Mouse (Mus musculus): ENCODE data around the gene Akap2. TPM values are rescaled to one million over a fixed set of nuclear protein-coding genes. Genes with fewer than 3 reads are reported as not detected.

Gene Akap2
- polyA plus RNA-seq, 1 experiment from 2014 or later, result 13.0 TPM

DNA sequence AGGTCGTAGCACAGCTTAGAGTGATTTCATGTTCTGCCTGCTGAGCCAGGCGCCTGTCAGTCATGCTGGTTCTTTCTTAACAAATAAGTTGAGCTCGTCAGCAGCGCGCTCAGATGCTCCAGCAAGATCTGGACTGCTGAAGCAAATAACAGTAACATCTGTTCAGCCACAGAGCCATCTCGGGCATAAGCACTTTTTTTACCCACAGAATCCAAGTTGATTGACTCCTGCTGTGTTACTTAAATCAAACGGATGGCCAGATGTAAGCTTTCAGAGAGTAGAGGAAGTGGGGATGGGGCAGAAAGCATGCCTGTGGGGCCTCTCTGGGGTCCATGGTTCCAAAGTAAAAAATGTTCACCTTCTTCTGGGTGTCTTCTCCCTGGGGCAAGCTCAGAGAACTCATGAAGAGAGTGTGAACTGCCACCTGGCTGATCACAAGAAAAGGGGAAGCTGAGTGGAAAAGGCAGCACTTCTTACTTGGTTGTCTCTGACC lies 3.5 kb downstream of the Akap2 start:
- no peak overlapping the region for H3K27ac ChIP-seq
- H3K9me3 ChIP-seq (ENCODE audit: control insufficient read depth, low read length), result no peaks in the 10 kb centered on the region
- H3K4me2 ChIP-seq (replicated peaks), result no peak overlapping the region
- peak; percentile 25 for DNase-seq (ENCODE audit: low spot score)
- WGBS, result 30% methylated on average over 7 of the region's 7 CpGs
- H3K9ac ChIP-seq, result no peak overlapping the region
- H3K36me3 ChIP-seq (replicated peaks; ENCODE audit: control insufficient read depth, insufficient read depth), result no peaks in the 10 kb centered on the region
- no peaks in the 10 kb centered on the region for H3K4me1 ChIP-seq (replicated peaks; ENCODE audit: control insufficient read depth, insufficient read depth, low read length)
- no peak for ATAC-seq (ENCODE audit: low FRiP score)
- H3K4me3 ChIP-seq (replicated peaks; ENCODE audit: low read length), result no peak overlapping the region
- H3K27me3 ChIP-seq (ENCODE audit: control insufficient read depth, insufficient read depth, low read length), result no peaks in the 10 kb centered on the region

GRCm38 (mm10) chr4:57722296-57722695 lies 4.8 kb downstream of the Akap2 start:
- Histone ChIP-seq H3K36me3 (replicated peaks; ENCODE audit: control insufficient read depth, insufficient read depth) (no peaks in the 10 kb centered on the region), H3K27me3 (ENCODE audit: control insufficient read depth, insufficient read depth, low read length) (no peaks in the 10 kb centered on the region), H3K9me3 (ENCODE audit: control insufficient read depth, low read length) (no peaks in the 10 kb centered on the region), H3K4me2 (replicated peaks) (no peak overlapping the region), H3K4me3 (replicated peaks; ENCODE audit: low read length) (no peak overlapping the region), H3K4me1 (replicated peaks; ENCODE audit: control insufficient read depth, insufficient read depth, low read length) (no peaks in the 10 kb centered on the region), H3K9ac (no peak overlapping the region), H3K27ac (no peak overlapping the region)
- DNase-seq (ENCODE audit: low spot score), result no peak
- 85% methylated on average over 4 of the region's 4 CpGs for WGBS
- no peak for ATAC-seq (ENCODE audit: low FRiP score)

- H3K4me2 ChIP-seq (replicated peaks), result no peak overlapping the region
- no peaks in the 10 kb centered on the region for H3K9me3 ChIP-seq (ENCODE audit: control insufficient read depth, low read length)
- H3K4me3 ChIP-seq (replicated peaks; ENCODE audit: low read length), result no peak overlapping the region
- no peak overlapping the region for H3K27ac ChIP-seq
- H3K27me3 ChIP-seq (ENCODE audit: control insufficient read depth, insufficient read depth, low read length), result no peaks in the 10 kb centered on the region
- ATAC-seq (ENCODE audit: low FRiP score) (no peak), DNase-seq (ENCODE audit: low spot score) (no peak)
- no peaks in the 10 kb centered on the region for H3K36me3 ChIP-seq (replicated peaks; ENCODE audit: control insufficient read depth, insufficient read depth)
- 69% methylated on average over 2 of the region's 2 CpGs for WGBS
- H3K9ac ChIP-seq, result no peak overlapping the region
- H3K4me1 ChIP-seq (replicated peaks; ENCODE audit: control insufficient read depth, insufficient read depth, low read length), result no peaks in the 10 kb centered on the region
Observed at GRCm38 (mm10) chr4:57723659-57724058, 6.2 kb downstream of the Akap2 start.

DNA sequence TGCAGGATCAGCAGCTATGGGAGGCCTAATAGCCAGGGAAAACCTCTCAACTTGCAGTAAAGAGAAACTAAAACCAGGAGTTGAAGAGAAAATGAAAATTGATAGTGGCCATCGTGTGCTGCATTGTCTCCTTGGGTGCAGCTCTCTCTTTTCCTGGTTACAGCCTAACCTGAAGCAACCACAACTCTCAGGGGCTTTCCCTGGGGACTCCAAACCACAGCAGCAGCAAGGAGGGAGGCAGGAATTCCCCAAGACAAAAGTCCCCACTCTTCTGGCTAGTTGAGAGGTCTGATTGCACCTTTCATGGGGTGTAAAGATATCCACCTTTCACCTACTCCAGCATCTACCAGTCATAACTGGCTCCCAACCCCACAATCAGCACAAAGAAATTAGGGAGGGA lies 8.1 kb downstream of the Akap2 start:
- no peaks in the 10 kb centered on the region for H3K36me3 ChIP-seq (replicated peaks; ENCODE audit: control insufficient read depth, insufficient read depth)
- H3K4me2 ChIP-seq (replicated peaks), result no peak overlapping the region
- no peak overlapping the region for H3K9ac ChIP-seq
- H3K27ac ChIP-seq, result no peak overlapping the region
- no peaks in the 10 kb centered on the region for H3K4me1 ChIP-seq (replicated peaks; ENCODE audit: control insufficient read depth, insufficient read depth, low read length)
- no peaks in the 10 kb centered on the region for H3K27me3 ChIP-seq (ENCODE audit: control insufficient read depth, insufficient read depth, low read length)
- ATAC-seq (ENCODE audit: low FRiP score) (no peak), DNase-seq (ENCODE audit: low spot score) (no peak)
- H3K9me3 ChIP-seq (ENCODE audit: control insufficient read depth, low read length), result no peaks in the 10 kb centered on the region
- 77% methylated on average over 1 of the region's 1 CpGs for WGBS
- H3K4me3 ChIP-seq (replicated peaks; ENCODE audit: low read length), result no peak overlapping the region

DNA sequence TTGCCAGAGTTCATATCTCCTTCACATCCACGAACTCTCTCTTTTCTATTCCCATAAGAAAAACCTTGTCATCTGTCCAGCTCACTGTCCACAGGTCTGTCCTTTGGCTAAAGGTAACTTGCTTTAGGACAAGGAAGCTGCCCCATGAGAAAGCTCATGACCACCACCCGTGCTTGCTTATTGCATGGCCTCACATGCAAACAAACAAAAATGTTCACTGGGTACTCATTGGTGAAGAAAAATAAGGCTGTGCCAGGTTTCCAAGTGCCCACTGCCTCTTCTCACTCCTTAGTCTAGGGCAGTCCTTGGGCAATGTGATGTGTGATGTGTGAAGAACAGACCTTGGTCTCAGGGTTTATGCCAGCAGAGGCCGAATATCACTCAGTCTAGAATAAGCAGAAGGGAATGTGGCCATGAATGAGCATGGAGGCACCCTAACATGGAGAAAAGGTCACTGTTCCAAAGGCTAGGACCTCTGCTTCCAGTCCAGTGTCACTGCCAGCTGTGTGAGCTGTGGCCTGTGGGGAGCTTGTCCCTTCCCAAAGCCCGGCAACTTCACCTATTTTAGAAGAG lies 11.2 kb downstream of the Akap2 start:
- Histone ChIP-seq H3K4me1 (replicated peaks; ENCODE audit: control insufficient read depth, insufficient read depth, low read length) (no peaks in the 10 kb centered on the region), H3K27me3 (ENCODE audit: control insufficient read depth, insufficient read depth, low read length) (no peaks in the 10 kb centered on the region), H3K4me3 (replicated peaks; ENCODE audit: low read length) (no peak overlapping the region), H3K4me2 (replicated peaks) (no peak overlapping the region), H3K9me3 (ENCODE audit: control insufficient read depth, low read length) (no peaks in the 10 kb centered on the region), H3K27ac (no peak overlapping the region), H3K36me3 (replicated peaks; ENCODE audit: control insufficient read depth, insufficient read depth) (no peaks in the 10 kb centered on the region), H3K9ac (no peak overlapping the region)
- DNase-seq (ENCODE audit: low spot score) (no peak), ATAC-seq (ENCODE audit: low FRiP score) (no peak)
- WGBS, result 94% methylated on average over 4 of the region's 4 CpGs

DNA sequence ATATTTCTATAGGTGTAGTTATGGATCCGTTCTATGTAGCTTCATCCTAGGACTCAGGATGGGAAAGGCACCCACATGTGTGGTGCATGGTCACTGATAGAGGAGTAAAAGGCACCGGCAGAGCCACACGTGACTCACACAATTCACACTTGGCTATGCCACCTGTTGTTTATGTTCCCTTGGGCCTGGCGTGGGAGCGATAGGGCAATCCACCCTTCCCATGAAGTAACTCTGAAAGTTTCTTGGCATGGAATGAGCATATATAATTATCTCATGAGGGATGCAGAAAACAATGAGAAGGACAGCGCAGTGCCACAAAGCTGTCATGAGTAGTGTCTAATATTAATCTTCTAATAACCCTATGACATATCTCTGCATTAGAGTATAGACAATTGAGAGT lies 12.6 kb downstream of the Akap2 start:
- Histone ChIP-seq H3K4me1 (replicated peaks; ENCODE audit: control insufficient read depth, insufficient read depth, low read length) (no peaks in the 10 kb centered on the region), H3K27ac (no peak overlapping the region), H3K4me2 (replicated peaks) (no peak overlapping the region), H3K27me3 (ENCODE audit: control insufficient read depth, insufficient read depth, low read length) (no peaks in the 10 kb centered on the region), H3K4me3 (replicated peaks; ENCODE audit: low read length) (no peak overlapping the region), H3K9ac (no peak overlapping the region), H3K9me3 (ENCODE audit: control insufficient read depth, low read length) (no peaks in the 10 kb centered on the region), H3K36me3 (replicated peaks; ENCODE audit: control insufficient read depth, insufficient read depth) (no peaks in the 10 kb centered on the region)
- no peak for DNase-seq (ENCODE audit: low spot score)
- 92% methylated on average over 6 of the region's 6 CpGs for WGBS
- no peak for ATAC-seq (ENCODE audit: low FRiP score)

DNA sequence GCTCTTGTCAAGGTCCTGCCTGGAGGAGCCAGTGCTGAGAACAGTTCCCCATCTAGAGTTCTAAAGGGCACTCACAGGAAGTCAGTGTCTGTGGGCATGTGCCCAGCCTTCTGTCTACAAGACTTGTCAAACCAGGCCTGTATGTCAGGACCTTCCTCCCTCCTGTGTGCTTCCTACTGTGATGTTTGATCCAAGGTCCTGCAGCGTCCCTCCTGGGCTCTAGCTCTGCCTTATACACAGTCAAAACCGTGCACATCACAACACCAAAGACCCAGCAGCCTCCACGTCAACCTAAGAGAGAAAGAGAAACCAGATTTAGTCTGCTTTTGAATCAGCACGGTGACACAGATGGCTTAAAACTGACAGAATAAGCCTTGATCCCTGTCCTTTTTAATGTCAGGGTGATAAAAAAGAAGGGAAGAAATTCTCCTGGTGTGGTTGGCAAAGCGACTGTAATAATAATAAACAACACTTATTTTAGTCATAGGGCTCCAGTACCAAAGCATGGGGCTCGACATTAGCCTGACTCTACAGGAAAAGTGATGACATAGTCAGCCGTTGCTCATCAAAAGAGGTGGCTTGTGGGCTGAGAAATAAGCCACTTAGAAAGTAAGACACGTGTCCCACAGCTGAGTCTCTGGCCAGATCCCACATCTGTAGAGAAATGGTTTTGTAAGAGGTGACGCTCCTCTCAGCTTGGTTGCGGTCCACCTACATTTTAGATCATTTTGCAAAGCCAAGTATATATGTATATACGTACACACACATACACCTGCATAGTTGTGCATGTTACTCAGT lies 13.5 kb downstream of the Akap2 start:
- 84% methylated on average over 11 of the region's 11 CpGs for WGBS
- ATAC-seq (ENCODE audit: low FRiP score), result no peak

DNA sequence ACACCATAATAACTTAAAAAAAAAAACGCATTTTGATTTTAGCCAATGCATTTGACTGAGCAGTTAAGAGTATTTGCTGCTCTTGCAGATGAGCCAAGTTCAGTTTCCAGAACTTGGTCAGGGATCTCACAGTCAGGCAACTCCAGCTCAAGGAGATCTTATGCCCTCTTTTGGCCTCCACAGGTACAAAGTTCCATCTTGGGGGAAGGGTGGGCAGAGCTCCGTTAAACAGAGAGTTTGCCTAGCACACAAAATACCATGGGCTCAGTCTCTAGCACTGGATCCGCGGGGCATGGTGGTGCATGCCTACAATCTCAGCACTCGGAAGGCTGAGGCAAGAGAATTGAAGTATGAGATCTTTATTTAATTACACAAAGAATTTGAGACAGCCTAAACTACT lies 14.9 kb downstream of the Akap2 start:
- Histone ChIP-seq H3K27ac (no peak overlapping the region), H3K4me2 (replicated peaks) (no peak overlapping the region), H3K27me3 (ENCODE audit: control insufficient read depth, insufficient read depth, low read length) (no peaks in the 10 kb centered on the region), H3K36me3 (replicated peaks; ENCODE audit: control insufficient read depth, insufficient read depth) (no peaks in the 10 kb centered on the region), H3K9ac (no peak overlapping the region), H3K4me3 (replicated peaks; ENCODE audit: low read length) (no peak overlapping the region), H3K4me1 (replicated peaks; ENCODE audit: control insufficient read depth, insufficient read depth, low read length) (no peaks in the 10 kb centered on the region), H3K9me3 (ENCODE audit: control insufficient read depth, low read length) (no peaks in the 10 kb centered on the region)
- no peak for DNase-seq (ENCODE audit: low spot score)
- no peak for ATAC-seq (ENCODE audit: low FRiP score)
- 82% methylated on average over 5 of the region's 5 CpGs for WGBS

More for the DNA sequence above, 13.5 kb downstream of the Akap2 start:
- no peaks in the 10 kb centered on the region for H3K36me3 ChIP-seq (replicated peaks; ENCODE audit: control insufficient read depth, insufficient read depth)
- H3K27ac ChIP-seq, result no peak overlapping the region
- DNase-seq (ENCODE audit: low spot score), result no peak
- H3K4me3 ChIP-seq (replicated peaks; ENCODE audit: low read length), result no peak overlapping the region
- H3K27me3 ChIP-seq (ENCODE audit: control insufficient read depth, insufficient read depth, low read length), result no peaks in the 10 kb centered on the region
- H3K9me3 ChIP-seq (ENCODE audit: control insufficient read depth, low read length), result no peaks in the 10 kb centered on the region
- no peak overlapping the region for H3K4me2 ChIP-seq (replicated peaks)
- no peaks in the 10 kb centered on the region for H3K4me1 ChIP-seq (replicated peaks; ENCODE audit: control insufficient read depth, insufficient read depth, low read length)
- no peak overlapping the region for H3K9ac ChIP-seq

DNA sequence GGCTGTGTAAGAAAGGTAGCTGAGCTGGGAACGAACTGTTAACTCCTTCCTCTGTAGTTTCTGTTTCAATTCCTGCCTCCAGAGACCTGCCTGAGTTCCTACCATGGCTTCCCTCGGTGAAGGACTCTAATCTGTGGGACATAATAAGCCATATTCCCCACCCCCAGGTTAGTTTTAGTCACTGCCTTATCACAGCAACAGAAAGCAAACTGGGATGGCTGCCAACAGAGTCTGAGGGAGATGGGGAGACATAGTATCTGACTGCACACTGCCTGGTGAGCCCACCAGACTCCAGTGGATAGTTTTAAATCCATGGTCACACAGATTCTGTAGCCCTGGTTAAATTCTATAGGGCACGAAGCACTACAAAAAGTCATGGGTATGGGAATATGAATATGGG lies 16.0 kb downstream of the Akap2 start:
- Histone ChIP-seq H3K27me3 (ENCODE audit: control insufficient read depth, insufficient read depth, low read length) (no peaks in the 10 kb centered on the region), H3K4me2 (replicated peaks) (no peak overlapping the region), H3K27ac (no peak overlapping the region), H3K9me3 (ENCODE audit: control insufficient read depth, low read length) (no peaks in the 10 kb centered on the region), H3K36me3 (replicated peaks; ENCODE audit: control insufficient read depth, insufficient read depth) (no peaks in the 10 kb centered on the region), H3K4me3 (replicated peaks; ENCODE audit: low read length) (no peak overlapping the region), H3K9ac (no peak overlapping the region), H3K4me1 (replicated peaks; ENCODE audit: control insufficient read depth, insufficient read depth, low read length) (no peaks in the 10 kb centered on the region)
- WGBS, result 82% methylated on average over 3 of the region's 3 CpGs
- no peak for ATAC-seq (ENCODE audit: low FRiP score)
- DNase-seq (ENCODE audit: low spot score), result no peak
